Mouse (Mus musculus): ENCODE measurements around the gene Pacsin2.

DNA sequence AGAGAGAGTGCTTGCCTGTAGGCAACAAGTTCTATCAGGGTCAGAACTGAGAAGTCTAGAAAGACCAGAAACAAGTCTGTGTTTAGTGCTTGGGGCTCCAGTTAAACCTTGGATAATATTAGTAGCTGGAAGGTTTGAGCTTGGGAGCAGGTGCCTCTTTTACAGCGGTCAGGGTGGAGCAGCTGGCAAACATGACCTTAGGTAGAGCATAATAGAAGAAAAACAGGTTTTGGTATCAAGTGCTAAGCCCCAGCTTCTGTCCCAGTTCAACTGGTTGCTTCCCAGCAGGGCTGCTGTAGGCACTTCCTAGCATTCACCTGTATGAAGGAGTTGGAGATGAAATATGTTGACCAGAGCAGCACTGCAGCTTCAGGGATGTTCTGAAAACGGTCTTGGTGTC is 113.5 kb downstream of the Pacsin2 start:
- no peak for TF ChIP-seq CTCF (IDR thresholded peaks at IDR 0.05; ENCODE audit: extremely low read depth, insufficient read length, insufficient replicate concordance, low read depth, low read length)
- TF ChIP-seq POLR2A (IDR thresholded peaks at IDR 0.05; ENCODE audit: low read depth, low read length) = no peak
